Mouse (Mus musculus) olfactory bulb, adult 2 months (tissue): ENCODE data around the gene Gprc5b.

Experiments
- CTCF ChIP-seq: fragments of 200-500 bp; IDR thresholded peaks from 2 replicates; pipeline ENCODE4 v1.5.1; 2012; ENCODE audit warnings: low read depth, mild to moderate bottlenecking, low read length, moderate library complexity; ENCODE audit not compliant: insufficient read depth
- POLR2A ChIP-seq: fragments of 200-500 bp; IDR thresholded peaks from 2 replicates; pipeline ENCODE4 v1.6.1; 2012; ENCODE audit warnings: mild to moderate bottlenecking, low read depth, low read length, moderate library complexity; ENCODE audit not compliant: insufficient read depth

DNA sequence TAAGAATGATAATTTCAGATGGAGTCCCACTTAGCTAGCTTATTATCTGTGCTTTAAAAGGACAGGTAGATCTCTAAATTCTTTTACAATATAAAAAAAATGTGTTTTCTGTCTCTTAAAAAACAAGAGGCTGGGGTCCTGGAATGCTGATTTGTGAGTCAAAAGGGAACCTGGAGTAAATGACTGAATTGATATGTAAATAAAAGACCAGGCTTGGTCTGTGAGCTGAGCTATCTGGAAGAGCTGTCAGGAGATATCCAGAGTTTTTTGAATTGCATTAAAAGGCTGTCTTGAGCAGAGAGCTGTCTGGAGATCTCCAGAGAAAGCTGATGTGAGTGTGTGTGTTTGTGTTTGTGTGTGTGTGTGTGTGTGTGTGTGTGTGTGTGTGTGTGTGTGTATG lies 42.6 kb upstream of the Gprc5b start:
- no peak for TF ChIP-seq POLR2A
- no peak for TF ChIP-seq CTCF
